Mouse (Mus musculus): ENCODE measurements at regions not wholly inside any gene's neighbourhood (a gene's known extent, or its start where the extent isn't known, plus 50 kb on each side); places are given as distances from the start of the nearest gene placed in this dataset.

DNA sequence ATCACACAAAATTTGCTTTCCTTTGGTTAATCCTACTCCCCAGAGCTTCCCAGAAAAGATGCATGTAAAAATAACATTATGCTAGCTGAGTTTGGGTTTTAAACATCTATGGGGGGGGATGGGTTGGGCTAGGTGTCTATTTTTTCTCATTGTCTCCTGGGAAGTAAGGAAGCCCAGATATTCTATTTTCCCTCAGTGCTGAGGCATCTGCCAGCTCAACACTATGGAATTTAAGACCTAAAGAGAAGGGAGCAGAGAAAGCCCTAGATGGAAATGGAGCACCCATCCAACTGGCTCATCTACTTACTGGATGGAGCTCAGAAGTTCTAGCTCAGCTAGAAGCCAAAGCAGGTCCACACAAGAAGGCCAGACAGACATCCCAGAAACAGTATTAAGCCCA, 74.2 kb downstream of the Nmur2 start:
- no peak for TF ChIP-seq ZC3H11A (IDR thresholded peaks at IDR 0.05; ENCODE audit: borderline replicate concordance, low read depth, low read length)
- TF ChIP-seq MAFK (IDR thresholded peaks at IDR 0.05; ENCODE audit: insufficient read depth, low read depth, low read length), result no peak
- TF ChIP-seq ZNF384 (IDR thresholded peaks at IDR 0.05; ENCODE audit: low read depth, low read length), result no peak
- no peak for TF ChIP-seq CHD2 (IDR thresholded peaks at IDR 0.05; ENCODE audit: low read depth, low read length)
- TF ChIP-seq HCFC1 (IDR thresholded peaks at IDR 0.05; ENCODE audit: borderline replicate concordance, insufficient read depth, low read length), result no peak
